Mouse (Mus musculus) granulocyte monocyte progenitor cell, adult 5-6 weeks (primary cell): ENCODE results near the gene Olfr1095. TPM values are rescaled to one million over a fixed set of nuclear protein-coding genes. Genes with fewer than 3 reads are reported as not detected.

Experiments used
- ATAC-seq: replicated peaks from 2 replicates; pipeline ENCODE4 v1.8.0; 2016; ENCODE audit warnings: mild to moderate bottlenecking, moderate TSS enrichment, inconsistent platforms; ENCODE audit not compliant: poor library complexity, severe bottlenecking
- total RNA-seq, 2 experiments: library from RNA; stranded (forward) in 1 of 2; stranded (reverse) in 1 of 2; fragments of 200-712, 200-1000 nt in 1 of 2; fragments of >200 nt in 1 of 2; fragmentation: Nextera tagmentation in 1 of 2; gene quantifications; 2 replicates each; pipeline ENCODE4 v1.2.3; 2014 to 2017

Gene Olfr1095
- not detected in 2 replicates for total RNA-seq (2014; fragmentation: Nextera tagmentation)
- total RNA-seq (2017), result not detected in 2 replicates

GRCm38 (mm10) chr2:86851596-86851995 lies at the start of gene Olfr1095:
Gene Olfr1095, minus strand, starts transcription at chr2:86851696.
- ATAC-seq, result no peak

DNA sequence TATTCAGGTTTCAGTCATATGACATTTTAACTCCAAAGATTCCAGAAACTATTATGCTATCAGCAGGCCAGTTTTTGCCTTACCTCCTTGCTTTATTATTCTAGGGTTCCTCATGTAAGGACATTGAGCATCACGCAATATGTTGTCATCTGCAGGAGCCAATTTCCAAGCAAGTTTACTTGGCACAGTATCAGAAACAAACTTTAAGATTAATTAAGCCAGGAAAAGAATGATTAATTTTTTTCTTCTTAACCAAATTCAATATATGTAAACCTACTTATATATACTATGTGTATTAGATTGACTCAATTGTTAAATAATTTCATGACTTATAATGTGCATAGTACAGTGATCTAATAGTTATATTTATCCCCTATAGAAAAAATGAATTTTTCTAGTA lies 40.6 kb upstream of the Olfr1095 start, which contains the start of gene Olfr1097:
TSS of gene Olfr1097 (minus strand) at position 101 of the 400 bp plus-strand sequence.
- no peak for ATAC-seq

GRCm38 (mm10) chr2:86874702-86875101 lies 23.2 kb upstream of the Olfr1095 start, which contains the start of gene Gm13723:
Gene Gm13723, minus strand, starts transcription at chr2:86874802.
- no peak for ATAC-seq

DNA sequence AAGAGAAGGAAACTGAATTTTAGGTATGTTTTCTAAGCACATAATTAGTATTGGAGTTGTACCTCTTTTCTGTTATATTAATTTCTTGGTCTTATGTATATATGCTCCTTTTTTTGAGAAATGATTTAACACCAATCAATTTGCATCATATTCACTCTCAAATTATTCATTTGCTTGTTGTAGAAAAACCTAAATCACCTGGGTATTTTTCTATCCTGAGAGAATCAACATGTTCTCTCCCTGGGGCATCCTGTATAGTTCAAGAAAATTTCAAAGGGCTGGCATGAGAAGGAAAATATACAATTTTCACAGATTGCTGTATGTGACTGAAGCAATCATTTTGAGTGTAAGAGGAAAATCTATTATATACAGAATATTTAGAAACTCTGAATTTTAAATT lies 27.1 kb downstream of the Olfr1095 start, which contains the start of gene Olfr1094:
TSS of gene Olfr1094 (plus strand) at position 301 of the 400 bp plus-strand sequence.
- ATAC-seq, result no peak

DNA sequence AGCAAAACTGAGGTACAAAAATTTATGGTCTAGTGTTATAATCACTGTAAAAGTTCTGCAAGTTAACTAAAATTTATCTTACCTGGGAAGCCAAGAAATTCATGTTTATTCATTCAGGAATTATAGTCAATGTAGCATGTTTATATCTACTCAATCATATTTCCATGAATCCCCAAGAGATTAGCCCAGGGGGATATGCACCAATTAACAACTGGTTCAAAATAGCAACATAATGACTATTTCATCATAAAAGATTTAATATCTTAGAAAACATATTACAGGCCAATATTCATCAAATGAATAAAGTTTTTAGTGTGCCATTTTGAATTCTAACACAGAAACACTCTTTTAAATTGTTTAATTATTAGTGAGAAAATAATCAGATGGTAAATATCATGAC lies 41.6 kb downstream of the Olfr1095 start, which contains the start of gene Olfr141:
TSS of gene Olfr141 (minus strand) at position 101 of the 400 bp plus-strand sequence.
- ATAC-seq, result no peak

Other genes starting within 250 kb of the Olfr1095 start
- gene Olfr1084, start 212.0 kb downstream of the Olfr1095 start, total RNA-seq (2014; fragmentation: Nextera tagmentation), result not detected in 2 replicates
- not detected in 2 replicates for gene Olfr1084, start 212.0 kb downstream of the Olfr1095 start, total RNA-seq (2017)
- not detected in 2 replicates for gene Olfr1085, start 189.7 kb downstream of the Olfr1095 start, total RNA-seq (2014; fragmentation: Nextera tagmentation)
- gene Olfr1085, start 189.7 kb downstream of the Olfr1095 start, total RNA-seq (2017), result not detected in 2 replicates
- gene Olfr1086, start 171.6 kb downstream of the Olfr1095 start, total RNA-seq (2014; fragmentation: Nextera tagmentation), result not detected in 2 replicates
- not detected in 2 replicates for gene Olfr1086, start 171.6 kb downstream of the Olfr1095 start, total RNA-seq (2017)
- not detected in 2 replicates for gene Olfr1087, start 153.3 kb downstream of the Olfr1095 start, total RNA-seq (2014; fragmentation: Nextera tagmentation)
- gene Olfr1087, start 153.3 kb downstream of the Olfr1095 start, total RNA-seq (2017), result not detected in 2 replicates
- not detected in 2 replicates for gene Olfr1089, start 118.0 kb downstream of the Olfr1095 start, total RNA-seq (2014; fragmentation: Nextera tagmentation)
- gene Olfr1089, start 118.0 kb downstream of the Olfr1095 start, total RNA-seq (2017), result not detected in 2 replicates
- not detected in 2 replicates for gene Olfr1090, start 92.7 kb downstream of the Olfr1095 start, total RNA-seq (2014; fragmentation: Nextera tagmentation)
- not detected in 2 replicates for gene Olfr1090, start 92.7 kb downstream of the Olfr1095 start, total RNA-seq (2017)
- not detected in 2 replicates for gene Olfr1093, start 69.2 kb downstream of the Olfr1095 start, total RNA-seq (2014; fragmentation: Nextera tagmentation)
- not detected in 2 replicates for gene Olfr1093, start 69.2 kb downstream of the Olfr1095 start, total RNA-seq (2017)
- not detected in 2 replicates for gene Olfr141, start 41.7 kb downstream of the Olfr1095 start, total RNA-seq (2014; fragmentation: Nextera tagmentation)
- not detected in 2 replicates for gene Olfr141, start 41.7 kb downstream of the Olfr1095 start, total RNA-seq (2017)
- not detected in 2 replicates for gene Olfr1094, start 27.0 kb downstream of the Olfr1095 start, total RNA-seq (2014; fragmentation: Nextera tagmentation)
- gene Olfr1094, start 27.0 kb downstream of the Olfr1095 start, total RNA-seq (2017), result not detected in 2 replicates
- gene Gm13723, start 23.1 kb upstream of the Olfr1095 start, total RNA-seq (2014; fragmentation: Nextera tagmentation), result not detected in 2 replicates
- gene Gm13723, start 23.1 kb upstream of the Olfr1095 start, total RNA-seq (2017), result not detected in 2 replicates
- gene Olfr1097, start 40.5 kb upstream of the Olfr1095 start, total RNA-seq (2014; fragmentation: Nextera tagmentation), result not detected in 2 replicates
- gene Olfr1097, start 40.5 kb upstream of the Olfr1095 start, total RNA-seq (2017), result not detected in 2 replicates
- not detected in 2 replicates for gene Olfr1098, start 72.8 kb upstream of the Olfr1095 start, total RNA-seq (2014; fragmentation: Nextera tagmentation)
- not detected in 2 replicates for gene Olfr1098, start 72.8 kb upstream of the Olfr1095 start, total RNA-seq (2017)
- gene Olfr1099, start 109.0 kb upstream of the Olfr1095 start, total RNA-seq (2014; fragmentation: Nextera tagmentation), result not detected in 2 replicates
- gene Olfr1099, start 109.0 kb upstream of the Olfr1095 start, total RNA-seq (2017), result not detected in 2 replicates
- not detected in 2 replicates for gene Olfr1100, start 128.3 kb upstream of the Olfr1095 start, total RNA-seq (2014; fragmentation: Nextera tagmentation)
- gene Olfr1100, start 128.3 kb upstream of the Olfr1095 start, total RNA-seq (2017), result not detected in 2 replicates
- gene Olfr1101, start 139.5 kb upstream of the Olfr1095 start, total RNA-seq (2014; fragmentation: Nextera tagmentation), result not detected in 2 replicates
- not detected in 2 replicates for gene Olfr1101, start 139.5 kb upstream of the Olfr1095 start, total RNA-seq (2017)
- not detected in 2 replicates for gene Olfr1102, start 146.7 kb upstream of the Olfr1095 start, total RNA-seq (2014; fragmentation: Nextera tagmentation)
- gene Olfr1102, start 146.7 kb upstream of the Olfr1095 start, total RNA-seq (2017), result not detected in 2 replicates
- not detected in 2 replicates for gene Olfr1104, start 175.4 kb upstream of the Olfr1095 start, total RNA-seq (2014; fragmentation: Nextera tagmentation)
- gene Olfr1104, start 175.4 kb upstream of the Olfr1095 start, total RNA-seq (2017), result not detected in 2 replicates
- gene Olfr1105, start 184.8 kb upstream of the Olfr1095 start, total RNA-seq (2014; fragmentation: Nextera tagmentation), result not detected in 2 replicates
- gene Olfr1105, start 184.8 kb upstream of the Olfr1095 start, total RNA-seq (2017), result not detected in 2 replicates
- gene Olfr1106, start 200.6 kb upstream of the Olfr1095 start, total RNA-seq (2014; fragmentation: Nextera tagmentation), result not detected in 2 replicates
- not detected in 2 replicates for gene Olfr1106, start 200.6 kb upstream of the Olfr1095 start, total RNA-seq (2017)
- not detected in 2 replicates for gene Olfr1107, start 224.1 kb upstream of the Olfr1095 start, total RNA-seq (2014; fragmentation: Nextera tagmentation)
- gene Olfr1107, start 224.1 kb upstream of the Olfr1095 start, total RNA-seq (2017), result not detected in 2 replicates
- not detected in 2 replicates for gene Olfr1109, start 244.3 kb upstream of the Olfr1095 start, total RNA-seq (2014; fragmentation: Nextera tagmentation)
- gene Olfr1109, start 244.3 kb upstream of the Olfr1095 start, total RNA-seq (2017), result not detected in 2 replicates